In genomic region chr7:24271191-24271590, GRCm38 (mm10) we compare ENCODE assay signal across 14 mouse cellular contexts. TPM values are rescaled to one million over a fixed set of nuclear protein-coding genes. Genes with fewer than 3 reads are reported as not detected.
DNase-seq lines count a peak whose midpoint lies in the region; ATAC-seq and TF ChIP-seq lines count a peak whose summit lies in the region.
"Had no signal": no experiment of that assay in that cellular context is flagged by ENCODE, and none has a peak within 500 bp of the region (broad histone marks: within the 10 kb centered on the region; RNA-seq: fewer than 3 reads in every experiment).

No protein-coding gene starts in this region.

- TF ChIP-seq CTCF in intestine, postnatal 0 days (IDR thresholded peaks at IDR 0.05; ENCODE audit: low read depth) = no peak
- TF ChIP-seq CTCF in lung, embryonic 14.5 days (IDR thresholded peaks at IDR 0.05; ENCODE audit: low read depth) = no peak
- TF ChIP-seq CTCF in stomach, postnatal 0 days (IDR thresholded peaks at IDR 0.05; ENCODE audit: low read depth) = no peak

- WGBS in intestine, embryonic 14.5 days = 94% methylated on average over 6 of the region's 6 CpGs
- WGBS in intestine, postnatal 0 days = 93% methylated on average over 6 of the region's 6 CpGs
- WGBS in lung, embryonic 14.5 days = 97% methylated on average over 6 of the region's 6 CpGs
- WGBS in stomach, embryonic 14.5 days = 95% methylated on average over 6 of the region's 6 CpGs
- 87% methylated on average over 6 of the region's 6 CpGs for WGBS in stomach, postnatal 0 days

- TF ChIP-seq EP300 in stomach, postnatal 0 days (optimal IDR thresholded peaks at IDR 0.05) = no peak

- no peak for ATAC-seq in intestine, embryonic 14.5 days (replicated peaks; ENCODE audit: low FRiP score, low TSS enrichment, low read depth)
- no peak for ATAC-seq in intestine, postnatal 0 days
- no peak for ATAC-seq in lung, embryonic 14.5 days (ENCODE audit: insufficient read depth)
- no peak for ATAC-seq in stomach, embryonic 14.5 days (ENCODE audit: insufficient number of reproducible peaks, insufficient read depth, low FRiP score, low read depth)
- no peak for ATAC-seq in stomach, postnatal 0 days (ENCODE audit: low FRiP score, low TSS enrichment)

- no peaks in the 10 kb centered on the region; the same call in 1 of the 2 replicates for H3K4me1 ChIP-seq in intestine, embryonic 14.5 days (replicated peaks; ENCODE audit: control insufficient read depth, insufficient read depth, low read length)
- 0 out of 2 replicates have a peak, but pooled peaks cover 4% of the 10 kb centered on the region for H3K4me1 ChIP-seq in intestine, postnatal 0 days (replicated peaks; ENCODE audit: control insufficient read depth, insufficient read depth, low read length)
- H3K4me1 ChIP-seq in lung, embryonic 14.5 days (ENCODE audit: insufficient read depth) = peaks cover 3% of the 10 kb centered on the region; the same call in 1 of the 2 replicates
- 0 out of 2 replicates have a peak, but pooled peaks cover 2% of the 10 kb centered on the region for H3K4me1 ChIP-seq in stomach, embryonic 14.5 days (ENCODE audit: control insufficient read depth, insufficient read depth, low read length)
- 0 out of 2 replicates have a peak, but pooled peaks cover 3% of the 10 kb centered on the region for H3K4me1 ChIP-seq in stomach, postnatal 0 days (replicated peaks; ENCODE audit: control insufficient read depth, insufficient read depth)

- no peak overlapping the region for H3K9ac ChIP-seq in intestine, embryonic 14.5 days (ENCODE audit: low read length)
- no peak overlapping the region for H3K9ac ChIP-seq in intestine, postnatal 0 days (ENCODE audit: low read depth, low read length)
- no peak overlapping the region for H3K9ac ChIP-seq in lung, embryonic 14.5 days
- no peak overlapping the region for H3K9ac ChIP-seq in stomach, embryonic 14.5 days (replicated peaks; ENCODE audit: low read depth, low read length)
- no peak overlapping the region for H3K9ac ChIP-seq in stomach, postnatal 0 days (ENCODE audit: low read length)

- DNase-seq in intestine, embryonic 14.5 days (ENCODE audit: low spot score) = peak; percentile 16
- DNase-seq in lung, embryonic 14.5 days = no peak
- DNase-seq in lung, postnatal 25 days (ENCODE audit: low spot score) = no peak
- DNase-seq in stomach, postnatal 0 days (ENCODE audit: low spot score) = no peak
- DNase-seq in cerebellum, postnatal 36 days = no peak
- DNase-seq: cerebellum, adult 18-20 months; forebrain, postnatal 0 days; heart, postnatal 14 days; kidney, adult 8-10 months; lung, postnatal 4 days; thymus, postnatal 25 days had no signal

- peak overlapping the region; percentile 68; the same call in 1 of the 2 replicates for H3K4me2 ChIP-seq in intestine, embryonic 14.5 days (ENCODE audit: low read length)
- no peak overlapping the region for H3K4me2 ChIP-seq in intestine, postnatal 0 days (replicated peaks; ENCODE audit: low read depth)
- peak overlapping the region; percentile 77; the same call in 1 of the 2 replicates for H3K4me2 ChIP-seq in lung, embryonic 14.5 days
- no peak overlapping the region for H3K4me2 ChIP-seq in stomach, embryonic 14.5 days (replicated peaks; ENCODE audit: low read depth, low read length)
- no peak overlapping the region for H3K4me2 ChIP-seq in stomach, postnatal 0 days (replicated peaks; ENCODE audit: low read depth)

- H3K4me3 ChIP-seq in intestine, embryonic 14.5 days (ENCODE audit: low read depth, low read length) = no peak overlapping the region
- no peak overlapping the region for H3K4me3 ChIP-seq in intestine, postnatal 0 days (ENCODE audit: low read depth, low read length)
- no peak overlapping the region for H3K4me3 ChIP-seq in lung, embryonic 14.5 days (ENCODE audit: low read depth, low read length)
- 0 out of 2 replicates have a peak overlapping the region, but pooled peaks have one; percentile 53 for H3K4me3 ChIP-seq in stomach, embryonic 14.5 days (ENCODE audit: low read depth, low read length)
- no peak overlapping the region for H3K4me3 ChIP-seq in stomach, postnatal 0 days (ENCODE audit: low read depth, low read length)

- no peaks in the 10 kb centered on the region for H3K27me3 ChIP-seq in intestine, embryonic 14.5 days (replicated peaks; ENCODE audit: control insufficient read depth, insufficient read depth, low read length)
- no peaks in the 10 kb centered on the region for H3K27me3 ChIP-seq in intestine, postnatal 0 days (replicated peaks; ENCODE audit: control insufficient read depth, insufficient read depth, low read length)
- no peaks in the 10 kb centered on the region for H3K27me3 ChIP-seq in lung, embryonic 14.5 days (ENCODE audit: insufficient read depth, low read length)
- H3K27me3 ChIP-seq in stomach, embryonic 14.5 days (ENCODE audit: control insufficient read depth, insufficient read depth, low read length) = no peaks in the 10 kb centered on the region
- no peaks in the 10 kb centered on the region for H3K27me3 ChIP-seq in stomach, postnatal 0 days (ENCODE audit: control insufficient read depth, insufficient read depth, low read length)
- H3K27me3 ChIP-seq: limb, embryonic 15.5 days had no signal

- H3K27ac ChIP-seq in intestine, embryonic 14.5 days (ENCODE audit: low read depth) = no peak overlapping the region
- H3K27ac ChIP-seq in intestine, postnatal 0 days (ENCODE audit: low read depth, low read length) = no peak overlapping the region
- no peak overlapping the region for H3K27ac ChIP-seq in lung, embryonic 14.5 days (ENCODE audit: low read depth)
- H3K27ac ChIP-seq in stomach, embryonic 14.5 days (ENCODE audit: low read length) = no peak overlapping the region
- no peak overlapping the region for H3K27ac ChIP-seq in stomach, postnatal 0 days (replicated peaks)

- peaks cover 20% of the 10 kb centered on the region for H3K36me3 ChIP-seq in intestine, embryonic 14.5 days (ENCODE audit: control insufficient read depth, insufficient read depth, low read length)
- peaks cover 13% of the 10 kb centered on the region for H3K36me3 ChIP-seq in intestine, postnatal 0 days (ENCODE audit: control insufficient read depth, insufficient read depth)
- H3K36me3 ChIP-seq in lung, embryonic 14.5 days (ENCODE audit: insufficient read depth) = peaks cover 15% of the 10 kb centered on the region
- peaks cover 15% of the 10 kb centered on the region; the same call in 1 of the 2 replicates for H3K36me3 ChIP-seq in stomach, embryonic 14.5 days (ENCODE audit: control insufficient read depth, insufficient read depth, low read length)
- H3K36me3 ChIP-seq in stomach, postnatal 0 days (ENCODE audit: control insufficient read depth, insufficient read depth, low read length) = peaks cover 14% of the 10 kb centered on the region

- H3K9me3 ChIP-seq in intestine, embryonic 14.5 days (ENCODE audit: control insufficient read depth, low read length) = no peaks in the 10 kb centered on the region
- no peaks in the 10 kb centered on the region for H3K9me3 ChIP-seq in intestine, postnatal 0 days (ENCODE audit: control insufficient read depth)
- H3K9me3 ChIP-seq in lung, embryonic 14.5 days (ENCODE audit: low read depth, low read length) = no peaks in the 10 kb centered on the region
- H3K9me3 ChIP-seq in stomach, embryonic 14.5 days (ENCODE audit: control insufficient read depth, low read depth, low read length) = no peaks in the 10 kb centered on the region
- no peaks in the 10 kb centered on the region for H3K9me3 ChIP-seq in stomach, postnatal 0 days (ENCODE audit: control insufficient read depth, low read length)
- H3K9me3 ChIP-seq: limb, embryonic 15.5 days had no signal

RNA-seq across cellular contexts. Expression of gene Zfp93, which starts 1.0 kb away (rescaled TPM):
- polyA plus RNA-seq in intestine, embryonic 14.5 days (2014; fragmentation: Nextera tagmentation; extraction: Ambion mirVana) = 7.4 and 8.1 TPM in 2 replicates
- 2.2 and 3.2 TPM in 2 replicates for polyA plus RNA-seq in intestine, postnatal 0 days (2015; fragmentation: Nextera tagmentation; extraction: Ambion mirVana)
- polyA plus RNA-seq in lung, embryonic 14.5 days (2014; fragmentation: Nextera tagmentation; extraction: Ambion mirVana) = 8.4 and 8.6 TPM in 2 replicates
- polyA plus RNA-seq in stomach, embryonic 14.5 days (2014; fragmentation: Nextera tagmentation; extraction: Ambion mirVana) = 8.3 and 9.7 TPM in 2 replicates
- 4.3 TPM in 2 replicates for polyA plus RNA-seq in stomach, postnatal 0 days (2015; fragmentation: Nextera tagmentation; extraction: Ambion mirVana)

RNA-seq across cellular contexts. Expression of gene Zfp108, which starts 16.6 kb away (rescaled TPM):
- polyA plus RNA-seq in intestine, embryonic 14.5 days (2014; fragmentation: Nextera tagmentation; extraction: Ambion mirVana) = 3.4 and 3.8 TPM in 2 replicates
- 0.86 and 0.98 TPM in 2 replicates for polyA plus RNA-seq in intestine, postnatal 0 days (2015; fragmentation: Nextera tagmentation; extraction: Ambion mirVana)
- polyA plus RNA-seq in lung, embryonic 14.5 days (2014; fragmentation: Nextera tagmentation; extraction: Ambion mirVana) = 3.3 and 4.7 TPM in 2 replicates
- 4.5 and 4.7 TPM in 2 replicates for polyA plus RNA-seq in stomach, embryonic 14.5 days (2014; fragmentation: Nextera tagmentation; extraction: Ambion mirVana)
- polyA plus RNA-seq in stomach, postnatal 0 days (2015; fragmentation: Nextera tagmentation; extraction: Ambion mirVana) = 1.8 and 1.9 TPM in 2 replicates

RNA-seq across cellular contexts. Expression of gene Zfp61, which starts 29.8 kb away (rescaled TPM):
- polyA plus RNA-seq in intestine, embryonic 14.5 days (2014; fragmentation: Nextera tagmentation; extraction: Ambion mirVana) = 24.7 and 31.8 TPM in 2 replicates
- 4.6 and 5.1 TPM in 2 replicates for polyA plus RNA-seq in intestine, postnatal 0 days (2015; fragmentation: Nextera tagmentation; extraction: Ambion mirVana)
- polyA plus RNA-seq in lung, embryonic 14.5 days (2014; fragmentation: Nextera tagmentation; extraction: Ambion mirVana) = 32.1 and 32.4 TPM in 2 replicates
- polyA plus RNA-seq in stomach, embryonic 14.5 days (2014; fragmentation: Nextera tagmentation; extraction: Ambion mirVana) = 35.3 and 42.7 TPM in 2 replicates
- polyA plus RNA-seq in stomach, postnatal 0 days (2015; fragmentation: Nextera tagmentation; extraction: Ambion mirVana) = 12.9 and 13.8 TPM in 2 replicates

RNA-seq across cellular contexts. Expression of gene Zfp109, which starts 33.8 kb away (rescaled TPM):
- polyA plus RNA-seq in intestine, embryonic 14.5 days (2014; fragmentation: Nextera tagmentation; extraction: Ambion mirVana) = 4.4 and 5.6 TPM in 2 replicates
- 0.65 and 0.73 TPM in 2 replicates for polyA plus RNA-seq in intestine, postnatal 0 days (2015; fragmentation: Nextera tagmentation; extraction: Ambion mirVana)
- 4.3 and 4.8 TPM in 2 replicates for polyA plus RNA-seq in lung, embryonic 14.5 days (2014; fragmentation: Nextera tagmentation; extraction: Ambion mirVana)
- 6.3 and 6.4 TPM in 2 replicates for polyA plus RNA-seq in stomach, embryonic 14.5 days (2014; fragmentation: Nextera tagmentation; extraction: Ambion mirVana)
- 1.4 and 1.6 TPM in 2 replicates for polyA plus RNA-seq in stomach, postnatal 0 days (2015; fragmentation: Nextera tagmentation; extraction: Ambion mirVana)

RNA-seq across cellular contexts. Expression of gene Zfp94, which starts 45.3 kb away (rescaled TPM):
- polyA plus RNA-seq in intestine, embryonic 14.5 days (2014; fragmentation: Nextera tagmentation; extraction: Ambion mirVana) = 9.1 and 12.0 TPM in 2 replicates
- polyA plus RNA-seq in intestine, postnatal 0 days (2015; fragmentation: Nextera tagmentation; extraction: Ambion mirVana) = 3.1 and 3.2 TPM in 2 replicates
- polyA plus RNA-seq in lung, embryonic 14.5 days (2014; fragmentation: Nextera tagmentation; extraction: Ambion mirVana) = 8.6 and 9.8 TPM in 2 replicates
- 10.6 and 13.2 TPM in 2 replicates for polyA plus RNA-seq in stomach, embryonic 14.5 days (2014; fragmentation: Nextera tagmentation; extraction: Ambion mirVana)
- 4.8 and 5.5 TPM in 2 replicates for polyA plus RNA-seq in stomach, postnatal 0 days (2015; fragmentation: Nextera tagmentation; extraction: Ambion mirVana)

Comparison
In these comparisons a context has a peak if more than half of its experiments do, and no peak if none do; other contexts are left out.
1. H3K4me2 ChIP-seq: peak in intestine, embryonic 14.5 days (single experiment) and lung, embryonic 14.5 days (single experiment); none in intestine, postnatal 0 days (single experiment), stomach, embryonic 14.5 days (single experiment) and stomach, postnatal 0 days (single experiment).